Mouse (Mus musculus): ENCODE results near the gene Rgma.

- TF ChIP-seq EP300 (IDR thresholded peaks at IDR 0.05; ENCODE audit: low read depth) (no peak), CTCF (IDR thresholded peaks at IDR 0.05; ENCODE audit: low read depth) (no peak)
Observed at GRCm38 (mm10) chr7:73367681-73368464, 7.4 kb upstream of the Rgma start.

Data from liver, embryonic 14.5 days (tissue).